Mouse (Mus musculus) intestine, postnatal 0 days (tissue): Measurements from ENCODE around the gene Tulp2. TPM values are rescaled to one million over a fixed set of nuclear protein-coding genes. Genes with fewer than 3 reads are reported as not detected.
A peak's percentile ranks its signal among the peaks of the same experiment; 100 is the strongest.
"Not testable (repeated sequence)": the region's sequence is repeated elsewhere in the genome, so short reads cannot be mapped to it uniquely, and the experiment has no call there.

Experiments used
- ATAC-seq: fragments of 200-750 bp; cut with Nextera tagmentation; 2 replicates; pipeline ENCODE4 v1.8.0; 2017; ENCODE audit warnings: mild to moderate bottlenecking, moderate TSS enrichment, moderate library complexity
- H3K27ac ChIP-seq: fragments of 300-500 bp; sonication (generic); 2 replicates; pipeline ENCODE4 v1.5.1; 2014; ENCODE audit warnings: mild to moderate bottlenecking, low read depth, low read length, moderate library complexity
- H3K27me3 ChIP-seq: fragments of 300-500 bp; sonication (generic); replicated peaks from 2 replicates; pipeline ENCODE4 v1.6.1; 2014; ENCODE audit warnings: low read length, mixed read lengths; ENCODE audit not compliant: control insufficient read depth, insufficient read depth
- H3K36me3 ChIP-seq: fragments of 300-500 bp; sonication (generic); 2 replicates; pipeline ENCODE4 v1.6.1; 2014; ENCODE audit warnings: mild to moderate bottlenecking, moderate library complexity; ENCODE audit not compliant: control insufficient read depth, insufficient read depth
- H3K4me1 ChIP-seq: fragments of 300-500 bp; sonication (generic); replicated peaks from 2 replicates; pipeline ENCODE4 v1.6.1; 2014; ENCODE audit warnings: antibody characterized with exemption, low read length, mixed read lengths; ENCODE audit not compliant: control insufficient read depth, insufficient read depth
- H3K4me2 ChIP-seq: fragments of 300-500 bp; sonication (generic); replicated peaks from 2 replicates; pipeline ENCODE4 v1.6.1; 2014; ENCODE audit warnings: low read depth, mild to moderate bottlenecking, moderate library complexity
- H3K4me3 ChIP-seq: fragments of 300-500 bp; sonication (generic); 2 replicates; pipeline ENCODE4 v1.5.1; 2014; ENCODE audit warnings: low read depth, low read length
- H3K9ac ChIP-seq: fragments of 300-500 bp; sonication (generic); 2 replicates; pipeline ENCODE4 v1.6.1; 2014; ENCODE audit warnings: mild to moderate bottlenecking, low read depth, low read length
- H3K9me3 ChIP-seq: fragments of 300-500 bp; sonication (generic); 2 replicates; pipeline ENCODE4 v1.6.1; 2016; ENCODE audit warnings: mixed run types; ENCODE audit not compliant: control insufficient read depth
- CTCF ChIP-seq: sonication (generic); IDR thresholded peaks from 2 replicates; pipeline ENCODE4 v1.5.1; 2016; ENCODE audit warnings: low read depth, mild to moderate bottlenecking, control low read depth, antibody characterized with exemption, moderate library complexity
- WGBS: fragments of 180-500 bp; shearing (Covaris S2); extraction: QIAGEN DNeasy Blood & Tissue Kit; methylation state at CpG from one replicate; pipeline ENCODE4 v1.1.7; 2014; 5-methylcytosine and 5-hydroxymethylcytosine counted together
- polyA plus RNA-seq: library from polyadenylated mRNA; unstranded; fragments of >200 nt; fragmentation: Nextera tagmentation; extraction: Ambion mirVana; gene quantifications from 2 replicates; pipeline ENCODE4 v1.2.1, GENCODE M21; 2015

Gene Tulp2
- polyA plus RNA-seq, 1 experiment from 2014 or later = 0.78 TPM

GRCm38 (mm10) chr7:45467090-45467670, 14.5 kb upstream of the Tulp2 start:
- Histone ChIP-seq H3K27me3 (no peaks in the 10 kb centered on the region), H3K9me3 (no peaks in the 10 kb centered on the region), H3K4me2 (peak overlapping the region; percentile 93), H3K4me1 (0 out of 2 replicates have a peak, but pooled peaks cover 4% of the 10 kb centered on the region), H3K9ac (peak overlapping the region; percentile 73), H3K36me3 (peaks cover 21% of the 10 kb centered on the region), H3K27ac (no peak overlapping the region), H3K4me3 (peak overlapping the region; percentile 87)
- TF ChIP-seq CTCF = no peak
- WGBS = 29% methylated on average over 7 of the region's 7 CpGs
- ATAC-seq = peak; percentile 20

- H3K27ac ChIP-seq = no peak overlapping the region
- H3K4me2 ChIP-seq = no peak overlapping the region
- no peak for ATAC-seq
- WGBS = 6% methylated on average over 3 of the region's 3 CpGs
- H3K27me3 ChIP-seq = no peaks in the 10 kb centered on the region
- no peaks in the 10 kb centered on the region for H3K9me3 ChIP-seq
- peak; percentile 89 for TF ChIP-seq CTCF
- H3K4me3 ChIP-seq = no peak overlapping the region
- no peaks in the 10 kb centered on the region for H3K36me3 ChIP-seq
- 0 out of 2 replicates have a peak, but pooled peaks cover 2% of the 10 kb centered on the region for H3K4me1 ChIP-seq
- no peak overlapping the region for H3K9ac ChIP-seq
Measured at GRCm38 (mm10) chr7:45470869-45471268, 10.8 kb upstream of the Tulp2 start.

DNA sequence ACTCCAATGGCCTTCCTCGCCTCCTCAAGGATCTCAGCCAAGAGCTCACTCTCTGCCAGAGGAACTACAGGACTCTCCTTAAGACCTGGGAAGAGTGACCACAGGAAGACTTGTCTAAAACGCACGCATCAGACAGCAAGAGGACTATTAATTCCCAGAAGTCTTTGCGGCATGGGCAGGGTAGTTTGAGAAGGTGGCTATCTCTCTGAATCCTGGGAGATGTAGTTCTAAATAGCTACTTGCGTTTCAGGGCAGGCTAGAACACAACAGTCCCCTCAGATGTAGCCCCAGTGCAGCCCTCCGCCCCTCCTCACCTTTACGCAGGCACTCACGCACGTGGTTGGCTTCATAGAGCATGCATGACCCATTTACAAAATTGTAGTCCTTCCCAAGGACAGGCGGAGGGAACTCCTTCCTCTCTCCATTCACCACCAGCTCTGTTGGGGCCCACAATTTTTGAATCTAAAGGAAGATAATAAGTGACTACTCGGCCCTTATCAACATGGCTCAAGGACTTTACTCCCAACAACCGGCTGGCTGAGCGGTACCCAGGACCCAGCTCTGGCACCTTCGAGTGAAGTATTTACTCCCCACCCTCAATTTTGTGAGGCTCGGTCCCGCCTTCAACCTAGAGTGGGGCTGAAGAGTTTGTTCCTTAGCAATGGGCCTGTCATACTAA, 6.2 kb upstream of the Tulp2 start:
- Histone ChIP-seq H3K4me2 (peak overlapping the region; percentile 59), H3K36me3 (no peaks in the 10 kb centered on the region), H3K4me1 (no peaks in the 10 kb centered on the region), H3K4me3 (peak overlapping the region; percentile 17), H3K27ac (peak overlapping the region; percentile 69; the same call in 1 of the 2 replicates), H3K9ac (no peak overlapping the region), H3K27me3 (no peaks in the 10 kb centered on the region), H3K9me3 (no peaks in the 10 kb centered on the region)
- peak; percentile 69 for ATAC-seq
- no peak for TF ChIP-seq CTCF
- WGBS = 32% methylated on average over 16 of the region's 16 CpGs

DNA sequence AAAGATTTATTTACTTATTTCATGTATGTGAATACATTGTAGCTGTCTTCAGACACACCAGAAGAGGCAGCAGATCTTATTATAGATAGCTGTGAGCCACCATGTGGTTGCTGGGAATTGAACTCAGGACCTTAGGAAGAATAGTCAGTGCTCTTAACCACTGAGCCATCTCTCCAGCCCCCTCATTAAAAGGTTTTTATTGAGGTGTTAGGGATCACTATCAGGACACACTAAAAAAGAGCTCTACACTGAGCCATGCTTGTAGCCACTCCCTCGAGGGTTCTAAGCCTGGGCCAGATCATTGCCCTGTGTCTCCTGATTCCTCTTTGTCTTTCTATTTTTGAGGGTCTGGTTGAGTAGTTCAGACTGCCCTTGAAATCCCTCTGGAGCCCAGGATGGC, 5.2 kb upstream of the Tulp2 start:
- Histone ChIP-seq H3K27me3 (no peaks in the 10 kb centered on the region), H3K36me3 (no peaks in the 10 kb centered on the region), H3K4me2 (no peak overlapping the region), H3K9ac (no peak overlapping the region), H3K9me3 (no peaks in the 10 kb centered on the region), H3K4me3 (no peak overlapping the region), H3K27ac (no peak overlapping the region), H3K4me1 (no peaks in the 10 kb centered on the region)
- ATAC-seq = no peak
- no peak for TF ChIP-seq CTCF
- WGBS = 49% methylated on average over 1 of the region's 1 CpGs

DNA sequence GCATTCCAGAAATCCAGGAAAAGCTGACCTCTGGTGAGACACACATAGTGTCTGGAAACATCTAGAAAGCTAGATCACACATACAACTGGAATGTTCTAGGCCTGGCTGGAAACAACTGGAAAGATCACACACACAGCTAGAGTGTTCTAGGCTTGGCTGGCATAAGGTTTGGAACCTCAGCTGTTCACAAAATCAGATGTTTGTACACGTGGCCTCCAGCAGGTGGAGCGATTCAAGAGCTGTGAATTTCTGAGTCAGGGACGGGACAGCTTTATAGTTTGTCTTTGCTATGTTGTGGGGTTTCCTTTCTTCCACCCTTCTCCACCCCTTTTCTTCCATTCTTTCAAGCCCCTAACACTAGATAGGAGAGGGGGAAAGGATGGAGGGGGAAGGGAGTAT, 4.7 kb upstream of the Tulp2 start:
- no peaks in the 10 kb centered on the region for H3K9me3 ChIP-seq
- WGBS = 12% methylated on average over 3 of the region's 3 CpGs
- no peaks in the 10 kb centered on the region for H3K4me1 ChIP-seq
- no peak overlapping the region for H3K4me2 ChIP-seq
- ATAC-seq = peak; percentile 28; the same call in 1 of the 2 replicates
- H3K27ac ChIP-seq = no peak overlapping the region
- no peaks in the 10 kb centered on the region for H3K27me3 ChIP-seq
- no peak overlapping the region for H3K9ac ChIP-seq
- H3K4me3 ChIP-seq = no peak overlapping the region
- TF ChIP-seq CTCF = peak; percentile 88
- no peaks in the 10 kb centered on the region for H3K36me3 ChIP-seq

- H3K9ac ChIP-seq = no peak overlapping the region
- H3K27me3 ChIP-seq = no peaks in the 10 kb centered on the region
- H3K4me1 ChIP-seq = no peaks in the 10 kb centered on the region
- no peaks in the 10 kb centered on the region for H3K36me3 ChIP-seq
- H3K27ac ChIP-seq = no peak overlapping the region
- TF ChIP-seq CTCF = no peak
- no peak overlapping the region for H3K4me3 ChIP-seq
- 93% methylated on average over 7 of the region's 7 CpGs for WGBS
- no peak overlapping the region for H3K4me2 ChIP-seq
- ATAC-seq = no peak
- no peaks in the 10 kb centered on the region for H3K9me3 ChIP-seq
Measured at GRCm38 (mm10) chr7:45478774-45479173, 2.9 kb upstream of the Tulp2 start.

DNA sequence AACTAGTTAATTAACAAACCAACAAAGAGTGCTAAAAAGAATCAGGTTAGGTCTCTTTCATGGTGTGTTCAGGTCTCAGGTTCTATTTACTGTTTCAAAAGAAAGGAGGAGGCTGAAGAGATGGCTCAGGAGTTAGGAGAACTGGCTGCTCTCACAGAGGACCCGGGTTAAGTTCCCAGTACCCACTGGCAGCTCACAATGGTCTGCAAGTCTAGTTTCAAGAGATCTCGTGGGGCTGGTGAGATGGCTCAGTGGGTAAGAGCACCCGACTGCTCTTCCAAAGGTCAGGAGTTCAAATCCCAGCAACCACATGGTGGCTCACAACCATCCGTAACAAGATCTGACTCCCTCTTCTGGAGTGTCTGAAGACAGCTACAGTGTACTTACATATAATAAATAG, 1.4 kb upstream of the Tulp2 start:
- H3K27me3 ChIP-seq, H3K9me3 ChIP-seq: not testable (repeated sequence)

More for the DNA sequence above, 1.4 kb upstream of the Tulp2 start:
- 76% methylated on average over 3 of the region's 4 CpGs for WGBS
- H3K27ac ChIP-seq, ATAC-seq, H3K9ac ChIP-seq, H3K4me1 ChIP-seq, H3K4me3 ChIP-seq, H3K4me2 ChIP-seq, H3K36me3 ChIP-seq: not testable (repeated sequence)
